Mouse (Mus musculus) CD4-positive naive resting alpha-beta T cell, adult 57 days (primary cell): ENCODE measurements around the gene Gm19965. TPM values are rescaled to one million over a fixed set of nuclear protein-coding genes. Genes with fewer than 3 reads are reported as not detected.

Experiments
- total RNA-seq: library from RNA; stranded (reverse); gene quantifications from one replicate; pipeline ENCODE4 v1.2.4, GENCODE M21; 2023

Gene Gm19965
- not detected for total RNA-seq

GRCm38 (mm10) chr1:116802683-116803082, at the start of gene Gm19965:
Gene Gm19965 (plus strand): TSS chr1:116802983.

